Mouse (Mus musculus) cerebellum, postnatal 14 days (tissue): ENCODE measurements around the gene Marveld2.

Source experiments
- DNase-seq, 2 experiments: peaks; one replicate each; pipeline ENCODE4 v3.0.0; 2021; ENCODE audit warnings: mixed read lengths in 2 of 2

Gene Marveld2

GRCm38 (mm10) chr13:100597284-100597683 is 19.5 kb downstream of the Marveld2 start:
- DNase-seq: no peak

GRCm38 (mm10) chr13:100595552-100595885 is 21.3 kb downstream of the Marveld2 start:
- no peak for DNase-seq

GRCm38 (mm10) chr13:100594838-100595551 is 21.8 kb downstream of the Marveld2 start:
- DNase-seq: no peak

GRCm38 (mm10) chr13:100594041-100594792 is 22.6 kb downstream of the Marveld2 start:
- peak; percentile 48 to 50 for DNase-seq

- DNase-seq: peak; percentile 15 to 21
These were observed 28.1 kb downstream of the Marveld2 start for GRCm38 (mm10) chr13:100588646-100589045.

GRCm38 (mm10) chr13:100582144-100582543 is 34.6 kb downstream of the Marveld2 start:
- no peak for DNase-seq

- no peak for DNase-seq
These were observed 35.1 kb downstream of the Marveld2 start for GRCm38 (mm10) chr13:100581701-100582100.

- no peak for DNase-seq
These were observed 36.8 kb downstream of the Marveld2 start for GRCm38 (mm10) chr13:100579951-100580350.

GRCm38 (mm10) chr13:100579220-100579619 is 37.6 kb downstream of the Marveld2 start:
- DNase-seq: no peak

- DNase-seq: no peak
These were observed 40.8 kb downstream of the Marveld2 start for GRCm38 (mm10) chr13:100575950-100576349.

GRCm38 (mm10) chr13:100570713-100571112 is 46.1 kb downstream of the Marveld2 start:
- no peak for DNase-seq

GRCm38 (mm10) chr13:100568359-100568758 is 48.4 kb downstream of the Marveld2 start:
- DNase-seq: no peak

- DNase-seq: no peak
These were observed 57.3 kb downstream of the Marveld2 start for GRCm38 (mm10) chr13:100559449-100559848.

- DNase-seq: no peak
These were observed 59.8 kb downstream of the Marveld2 start for GRCm38 (mm10) chr13:100557011-100557410.

- DNase-seq: no peak
These were observed 63.7 kb downstream of the Marveld2 start for GRCm38 (mm10) chr13:100553042-100553437.

- peak; percentile 86 to 87 for DNase-seq
These were observed 64.3 kb downstream of the Marveld2 start, which contains the start of gene Ocln for GRCm38 (mm10) chr13:100552369-100553041. Gene Ocln (minus strand): TSS chr13:100552718.

GRCm38 (mm10) chr13:100552009-100552368 is 64.8 kb downstream of the Marveld2 start:
- no peak for DNase-seq

GRCm38 (mm10) chr13:100551371-100552008 is 65.3 kb downstream of the Marveld2 start:
- peak; percentile 61 to 62 for DNase-seq

- no peak for DNase-seq
These were observed 69.5 kb downstream of the Marveld2 start for GRCm38 (mm10) chr13:100547269-100547668.
